Mouse (Mus musculus) stomach, postnatal 0 days (tissue): ENCODE data around the gene Cox17. TPM values are rescaled to one million over a fixed set of nuclear protein-coding genes. Genes with fewer than 3 reads are reported as not detected.

ENCODE experiments used
- ATAC-seq: fragments of 200-750 bp; cut with Nextera tagmentation; 2 replicates; pipeline ENCODE4 v1.8.0; 2017; ENCODE audit not compliant: low FRiP score, low TSS enrichment
- DNase-seq: peaks from one replicate; pipeline ENCODE4 v3.0.0-alpha.2; 2016; ENCODE audit warnings: low spot score
- H3K27ac ChIP-seq: fragments of 300-500 bp; sonication (generic); replicated peaks from 2 replicates; pipeline ENCODE4 v1.5.1; 2014; ENCODE audit warnings: mild to moderate bottlenecking, control low read depth
- H3K27me3 ChIP-seq: fragments of 300-500 bp; sonication (generic); 2 replicates; pipeline ENCODE4 v1.6.1; 2014; ENCODE audit warnings: low read length; ENCODE audit not compliant: control insufficient read depth, insufficient read depth
- H3K36me3 ChIP-seq: fragments of 300-500 bp; sonication (generic); 2 replicates; pipeline ENCODE4 v1.6.1; 2014; ENCODE audit warnings: low read length, mixed read lengths; ENCODE audit not compliant: control insufficient read depth, insufficient read depth
- H3K4me1 ChIP-seq: fragments of 300-500 bp; sonication (generic); replicated peaks from 2 replicates; pipeline ENCODE4 v1.6.1; 2014; ENCODE audit warnings: antibody characterized with exemption; ENCODE audit not compliant: control insufficient read depth, insufficient read depth
- H3K4me2 ChIP-seq: fragments of 300-500 bp; sonication (generic); replicated peaks from 2 replicates; pipeline ENCODE4 v1.6.1; 2014; ENCODE audit warnings: low read depth, mild to moderate bottlenecking, control low read depth, moderate library complexity
- H3K4me3 ChIP-seq: fragments of 300-500 bp; sonication (generic); 2 replicates; pipeline ENCODE4 v1.5.1; 2014; ENCODE audit warnings: low read depth, low read length, control low read depth
- H3K9ac ChIP-seq: fragments of 300-500 bp; sonication (generic); 2 replicates; pipeline ENCODE4 v1.6.1; 2014; ENCODE audit warnings: mild to moderate bottlenecking, low read length, control low read depth, mixed read lengths
- H3K9me3 ChIP-seq: fragments of 300-500 bp; sonication (generic); 2 replicates; pipeline ENCODE4 v1.6.1; 2016; ENCODE audit warnings: low read length; ENCODE audit not compliant: control insufficient read depth
- CTCF ChIP-seq: IDR thresholded peaks from 2 replicates; pipeline ENCODE4 v1.5.1; 2016; ENCODE audit warnings: antibody characterized with exemption, low read depth, mild to moderate bottlenecking, moderate library complexity
- EP300 ChIP-seq: optimal IDR thresholded peaks from 2 replicates; pipeline ENCODE3; 2016; ENCODE audit warnings: antibody characterized with exemption
- WGBS: fragments of 180-500 bp; shearing (Covaris S2); extraction: QIAGEN DNeasy Blood & Tissue Kit; methylation state at CpG from one replicate; pipeline ENCODE4 v1.1.7; 2014; 5-methylcytosine and 5-hydroxymethylcytosine counted together
- polyA plus RNA-seq: library from polyadenylated mRNA; unstranded; fragments of >200 nt; fragmentation: Nextera tagmentation; extraction: Ambion mirVana; gene quantifications from 2 replicates; pipeline ENCODE4 v1.2.1, GENCODE M21; 2015

The Cox17 gene
- polyA plus RNA-seq, 1 experiment from 2014 or later, result 327 TPM

DNA sequence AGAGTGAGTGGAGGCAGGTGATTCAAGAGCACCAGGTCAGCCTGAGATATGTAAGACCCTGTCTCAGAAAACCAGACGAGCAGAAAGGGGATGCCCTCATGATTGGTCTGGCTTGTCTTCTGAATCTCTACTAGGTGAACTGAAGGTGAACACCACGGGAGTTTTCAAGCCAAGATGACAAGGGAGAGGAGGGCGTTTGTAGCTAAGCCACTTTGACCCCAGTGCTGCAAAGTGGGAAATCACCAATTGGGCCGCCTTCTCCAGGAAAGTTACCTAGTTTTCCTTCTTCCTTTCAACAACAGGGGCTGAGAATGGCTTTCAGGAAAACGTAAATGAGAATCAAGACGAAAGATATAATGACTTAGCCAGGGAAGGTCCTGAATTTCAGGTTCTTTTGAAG lies 42.0 kb downstream of the Cox17 start:
- no peak for DNase-seq
- no peaks in the 10 kb centered on the region for H3K36me3 ChIP-seq
- no peaks in the 10 kb centered on the region for H3K4me1 ChIP-seq
- no peak overlapping the region for H3K9ac ChIP-seq
- H3K4me2 ChIP-seq, result no peak overlapping the region
- no peaks in the 10 kb centered on the region for H3K9me3 ChIP-seq
- no peak for TF ChIP-seq CTCF
- TF ChIP-seq EP300, result no peak
- H3K4me3 ChIP-seq, result no peak overlapping the region
- H3K27ac ChIP-seq, result no peak overlapping the region
- H3K27me3 ChIP-seq, result no peaks in the 10 kb centered on the region
- WGBS, result 72% methylated on average over 6 of the region's 6 CpGs
- no peak for ATAC-seq

DNA sequence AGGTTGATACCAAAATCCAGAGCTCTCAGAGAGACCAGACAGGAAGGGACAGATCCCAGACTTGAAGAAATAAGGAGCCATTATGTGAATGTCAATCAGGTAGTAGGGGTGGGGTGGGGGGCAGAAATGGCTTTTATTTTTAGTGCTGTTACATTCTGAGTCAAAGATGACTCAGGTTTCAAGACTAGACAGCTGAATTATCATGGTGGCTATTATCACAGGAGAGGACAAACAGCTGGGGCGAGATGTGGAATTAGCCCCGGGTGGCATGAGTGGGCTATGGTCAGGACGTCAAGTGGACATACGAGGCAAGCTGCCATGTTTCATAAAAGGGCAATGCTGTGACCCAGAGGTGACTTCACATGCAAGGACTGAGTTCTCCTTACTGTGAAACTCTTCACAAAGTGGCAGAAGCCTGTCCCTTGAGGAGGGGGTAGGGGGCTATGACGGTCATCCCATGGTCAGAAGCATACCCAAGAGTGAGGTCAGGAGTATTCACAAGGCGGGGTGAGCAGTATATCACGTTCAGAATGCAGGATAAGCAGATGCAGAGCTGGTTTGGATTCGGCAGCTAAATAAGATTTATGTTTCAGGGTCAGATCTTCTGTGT lies 42.6 kb downstream of the Cox17 start:
- Histone ChIP-seq H3K4me2 (no peak overlapping the region), H3K9me3 (no peaks in the 10 kb centered on the region), H3K27me3 (no peaks in the 10 kb centered on the region), H3K4me3 (no peak overlapping the region), H3K4me1 (no peaks in the 10 kb centered on the region), H3K36me3 (no peaks in the 10 kb centered on the region), H3K9ac (no peak overlapping the region), H3K27ac (no peak overlapping the region)
- ATAC-seq, result no peak
- TF ChIP-seq EP300 (no peak), CTCF (no peak)
- 70% methylated on average over 8 of the region's 8 CpGs for WGBS
- no peak for DNase-seq

DNA sequence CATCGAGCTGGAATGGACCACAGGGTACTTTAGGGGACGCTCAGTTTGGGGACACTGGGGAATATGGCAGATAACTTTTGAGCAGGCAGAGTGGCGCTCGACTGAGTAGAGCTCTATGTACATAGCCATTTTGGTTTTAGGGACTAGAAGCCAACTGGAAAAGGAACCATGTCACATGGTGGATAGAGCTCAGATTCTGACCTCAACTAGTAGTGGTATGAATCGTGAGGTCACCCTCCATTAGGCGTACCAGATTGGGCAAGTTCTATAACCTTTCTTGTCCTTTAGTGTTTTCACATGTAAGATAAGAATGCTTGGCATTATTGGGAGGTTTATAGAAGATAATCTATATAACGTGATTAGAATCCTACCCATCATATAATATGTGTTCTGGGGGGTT lies 43.5 kb downstream of the Cox17 start:
- no peak overlapping the region for H3K27ac ChIP-seq
- H3K9me3 ChIP-seq, result no peaks in the 10 kb centered on the region
- H3K4me1 ChIP-seq, result no peaks in the 10 kb centered on the region
- H3K9ac ChIP-seq, result no peak overlapping the region
- H3K36me3 ChIP-seq, result no peaks in the 10 kb centered on the region
- no peaks in the 10 kb centered on the region for H3K27me3 ChIP-seq
- no peak overlapping the region for H3K4me3 ChIP-seq
- DNase-seq (no peak), ATAC-seq (no peak)
- H3K4me2 ChIP-seq, result no peak overlapping the region
- WGBS, result 86% methylated on average over 7 of the region's 7 CpGs
- no peak for TF ChIP-seq EP300
- no peak for TF ChIP-seq CTCF

DNA sequence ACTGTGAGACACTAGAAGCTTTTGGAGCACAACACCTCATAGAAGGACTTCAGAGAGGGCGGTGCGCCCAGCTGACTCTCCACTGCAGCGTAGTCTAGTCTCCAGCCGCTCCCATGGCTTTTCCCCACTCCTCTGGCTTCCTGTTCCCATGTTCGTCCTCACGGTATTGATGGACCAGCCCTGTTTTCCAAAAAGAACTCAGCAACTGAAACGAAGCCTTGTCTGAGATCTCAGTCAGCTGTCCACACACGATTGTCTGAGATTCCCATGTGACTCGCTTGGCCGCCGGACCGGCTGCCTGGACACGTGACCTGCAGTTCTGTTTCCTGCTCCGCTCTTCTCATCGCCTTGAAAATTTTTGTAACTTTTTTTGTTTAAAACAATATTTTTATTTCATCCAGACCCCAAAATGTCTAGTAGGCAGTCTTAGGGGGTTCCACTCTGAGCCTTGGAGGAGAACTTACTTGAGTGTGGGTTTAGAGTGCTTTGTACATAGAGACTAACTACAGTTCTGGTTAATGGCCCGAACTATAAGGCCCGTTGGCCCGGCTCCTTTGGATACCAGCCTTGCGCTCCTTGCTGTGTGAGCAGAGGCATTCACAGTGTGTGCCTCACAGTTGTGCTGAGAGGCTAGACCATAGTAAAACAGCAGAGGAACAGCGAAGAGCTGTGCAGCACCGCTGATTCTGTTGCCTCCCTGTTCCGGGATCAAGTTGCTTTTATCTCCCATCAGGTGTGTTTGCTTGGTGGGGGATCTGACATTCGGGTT lies 45.5 kb downstream of the Cox17 start:
- no peak for TF ChIP-seq CTCF
- Histone ChIP-seq H3K9ac (no peak overlapping the region), H3K27ac (no peak overlapping the region), H3K4me3 (no peak overlapping the region), H3K36me3 (no peaks in the 10 kb centered on the region), H3K4me1 (no peaks in the 10 kb centered on the region), H3K27me3 (no peaks in the 10 kb centered on the region), H3K9me3 (no peaks in the 10 kb centered on the region), H3K4me2 (no peak overlapping the region)
- ATAC-seq (no peak), DNase-seq (peak; percentile 25)
- WGBS, result 77% methylated on average over 23 of the region's 23 CpGs

DNA sequence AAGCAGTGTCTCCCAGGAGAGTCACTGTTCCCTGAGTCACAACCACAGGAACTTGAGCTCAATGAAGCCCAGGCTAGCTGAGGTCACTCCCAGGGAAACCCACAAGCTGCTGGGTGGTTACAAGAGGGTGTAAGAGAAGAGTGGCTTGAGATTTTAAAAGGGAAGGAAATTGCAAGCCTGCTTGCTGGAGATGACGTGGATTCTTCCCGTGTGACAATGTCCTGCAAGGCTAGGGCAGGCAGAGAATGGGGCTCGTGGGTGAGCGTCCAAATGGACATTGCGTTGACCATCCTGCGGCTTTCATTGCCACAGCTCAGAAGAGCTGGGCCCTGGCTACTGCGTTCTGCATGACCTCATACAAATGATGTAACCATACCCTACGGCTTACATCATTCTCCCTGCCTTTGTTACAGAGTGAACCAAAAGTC lies 47.4 kb downstream of the Cox17 start:
- Histone ChIP-seq H3K4me2 (no peak overlapping the region), H3K27ac (no peak overlapping the region), H3K4me3 (no peak overlapping the region), H3K27me3 (no peaks in the 10 kb centered on the region), H3K36me3 (no peaks in the 10 kb centered on the region), H3K9me3 (no peaks in the 10 kb centered on the region), H3K9ac (no peak overlapping the region), H3K4me1 (no peaks in the 10 kb centered on the region)
- DNase-seq, result no peak
- ATAC-seq, result no peak
- WGBS, result 85% methylated on average over 8 of the region's 8 CpGs
- TF ChIP-seq EP300 (no peak), CTCF (no peak)

DNA sequence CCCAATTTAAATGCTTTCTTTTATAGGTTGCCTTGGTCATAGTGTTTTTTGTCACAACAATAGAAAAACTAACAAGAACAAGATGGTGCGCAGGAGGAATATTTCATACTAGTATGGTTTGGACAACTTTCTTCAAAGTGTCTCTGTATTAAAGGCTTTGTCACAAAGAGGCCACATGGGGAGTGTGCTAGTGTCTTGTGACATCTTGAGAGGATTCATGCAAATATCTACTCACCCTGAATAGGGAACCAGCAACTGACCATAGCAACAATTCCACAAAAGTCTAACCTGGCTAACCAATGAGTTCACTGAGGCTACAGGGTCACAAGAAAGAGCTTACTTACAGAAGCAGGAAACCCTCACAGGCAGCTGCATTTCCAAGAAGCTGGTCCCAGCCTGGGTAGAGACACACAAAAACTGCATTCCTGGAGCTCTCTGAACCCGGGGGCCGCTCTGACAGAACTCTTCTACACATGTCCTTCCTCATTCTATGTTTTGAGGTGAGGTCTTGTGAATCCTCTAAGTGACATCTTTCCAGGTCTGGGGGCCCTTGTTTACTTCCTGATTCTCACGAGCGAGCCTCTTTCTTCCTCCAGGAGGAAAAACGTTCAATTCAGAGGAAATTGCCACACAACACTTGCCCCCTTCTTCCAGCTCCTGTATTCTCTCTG lies 48.4 kb downstream of the Cox17 start:
- no peak overlapping the region for H3K9ac ChIP-seq
- no peaks in the 10 kb centered on the region for H3K27me3 ChIP-seq
- no peaks in the 10 kb centered on the region for H3K9me3 ChIP-seq
- no peak overlapping the region for H3K27ac ChIP-seq
- no peaks in the 10 kb centered on the region; the same call in 1 of the 2 replicates for H3K4me1 ChIP-seq
- 66% methylated on average over 6 of the region's 6 CpGs for WGBS
- TF ChIP-seq CTCF (no peak), EP300 (no peak)
- ATAC-seq (no peak), DNase-seq (no peak)
- no peak overlapping the region for H3K4me3 ChIP-seq
- H3K36me3 ChIP-seq, result no peaks in the 10 kb centered on the region
- no peak overlapping the region for H3K4me2 ChIP-seq
